ENCODE assay signal across 18 mouse cellular contexts in the genomic region with DNA sequence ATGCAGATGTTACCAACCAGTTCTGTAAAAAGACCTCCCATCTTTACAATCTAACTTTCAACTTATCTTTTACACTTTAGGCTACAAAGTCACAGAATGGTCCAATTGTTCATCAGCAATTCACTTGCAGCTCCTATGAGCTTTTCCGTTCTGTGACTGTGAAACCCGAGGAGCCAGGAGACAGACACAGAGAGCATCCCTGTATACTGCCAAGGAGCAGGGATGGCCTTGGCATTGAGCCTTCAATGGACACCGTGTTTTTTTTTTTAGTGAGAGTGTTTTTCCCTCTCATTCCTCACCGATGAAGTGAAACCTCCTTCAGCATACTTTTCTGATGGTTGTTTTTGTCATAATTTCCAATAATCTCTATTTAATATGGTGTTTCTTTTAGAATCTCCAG.
A peak's percentile ranks its signal among the peaks of the same experiment; 100 is the strongest.
DNase-seq lines count a peak whose midpoint lies in the region; ATAC-seq lines count a peak whose summit lies in the region.
"Had no signal": no experiment of that assay in that cellular context is flagged by ENCODE, and none has a peak within 500 bp of the region (broad histone marks: within the 10 kb centered on the region; RNA-seq: fewer than 3 reads in every experiment).

No protein-coding gene starts in this region.

- no peak for DNase-seq in frontal cortex, postnatal 14 days (ENCODE audit: low spot score in 2 of 2)
- peak; percentile 93 for DNase-seq in brain, adult 2 months (ENCODE audit: low read depth, low spot score)
- DNase-seq in cerebellum, adult 11 months, result peak; percentile 66
- DNase-seq in cerebellum, postnatal 10 days, result peak; percentile 87 to 88
- DNase-seq in spleen, postnatal 10 days (ENCODE audit: low spot score in 2 of 2), result no peak
- no peak for DNase-seq in ovary, adult 18-20 months (ENCODE audit: low spot score)
- no peak for DNase-seq in left cerebral cortex, postnatal 14 days (ENCODE audit: low spot score in 2 of 2)
- DNase-seq: B cell, adult 2 months; gastrocnemius, postnatal 14 days; heart, adult 18-20 months; heart, postnatal 36 days; kidney, adult 18-20 months; kidney, postnatal 10 days; liver, postnatal 0 days; lung, postnatal 10 days; retina, postnatal 1 day; thymus, postnatal 25 days had no signal

- ATAC-seq in frontal cortex, adult (ENCODE audit: low TSS enrichment), result peak; percentile 50; the same call in 1 of the 2 replicates
- ATAC-seq: liver, postnatal 0 days had no signal

- intact Hi-C loops in left cerebral cortex, postnatal 14 days (cut with DNase I), result no loop called here

Comparison
In these comparisons a context has a peak if more than half of its experiments do, and no peak if none do; other contexts are left out.
1. DNase-seq: peak in brain, adult 2 months (single experiment), cerebellum, adult 11 months (single experiment) and cerebellum, postnatal 10 days (2 of 2); none in frontal cortex, postnatal 14 days (0 of 2), spleen, postnatal 10 days (0 of 2), ovary, adult 18-20 months (single experiment) and left cerebral cortex, postnatal 14 days (0 of 2).